Mouse (Mus musculus) liver, embryonic 12.5 days (tissue): ENCODE results near the gene Scyl1. TPM values are rescaled to one million over a fixed set of nuclear protein-coding genes. Genes with fewer than 3 reads are reported as not detected.
A peak's percentile ranks its signal among the peaks of the same experiment; 100 is the strongest.

Experiments
- ATAC-seq: fragments of 200-750 bp; cut with Nextera tagmentation; 2 replicates; pipeline ENCODE4 v1.8.0; 2017; ENCODE audit warnings: moderate number of reproducible peaks, mild to moderate bottlenecking, moderate library complexity
- H3K27ac ChIP-seq: fragments of 300-500 bp; sonication (generic); 2 replicates; pipeline ENCODE4 v1.5.1; 2016; ENCODE audit warnings: mild to moderate bottlenecking
- H3K27me3 ChIP-seq: fragments of 300-500 bp; sonication (generic); replicated peaks from 2 replicates; pipeline ENCODE4 v1.6.1; 2016; ENCODE audit warnings: mild to moderate bottlenecking, moderate library complexity
- H3K36me3 ChIP-seq: fragments of 300-500 bp; sonication (generic); 2 replicates; pipeline ENCODE4 v1.6.1; 2016; ENCODE audit warnings: mild to moderate bottlenecking, moderate library complexity
- H3K4me1 ChIP-seq: fragments of 300-500 bp; sonication (generic); 2 replicates; pipeline ENCODE4 v1.6.1; 2016
- H3K4me2 ChIP-seq: fragments of 300-500 bp; sonication (generic); 2 replicates; pipeline ENCODE4 v1.6.1; 2016; ENCODE audit warnings: mild to moderate bottlenecking, moderate library complexity
- H3K4me3 ChIP-seq: fragments of 300-500 bp; sonication (generic); 2 replicates; pipeline ENCODE4 v1.5.1; 2016; ENCODE audit warnings: mild to moderate bottlenecking, moderate library complexity
- H3K9ac ChIP-seq: fragments of 300-500 bp; sonication (generic); 2 replicates; pipeline ENCODE4 v1.6.1; 2016; ENCODE audit warnings: mild to moderate bottlenecking, moderate library complexity
- H3K9me3 ChIP-seq: fragments of 300-500 bp; sonication (generic); replicated peaks from 2 replicates; pipeline ENCODE4 v1.6.1; 2016; ENCODE audit warnings: mild to moderate bottlenecking, moderate library complexity
- WGBS: fragments of 180-500 bp; shearing (Covaris S2); methylation state at CpG from one replicate; pipeline ENCODE4 v1.1.7; 2016; ENCODE audit not compliant: insufficient replicate concordance; 5-methylcytosine and 5-hydroxymethylcytosine counted together
- polyA plus RNA-seq: library from polyadenylated mRNA; unstranded; fragments of >200 nt; fragmentation: Nextera tagmentation; extraction: Ambion mirVana; gene quantifications from 2 replicates; pipeline ENCODE4 v1.2.1, GENCODE M21; 2016

Gene Scyl1
- polyA plus RNA-seq, 1 experiment from 2014 or later, result 39.7 TPM

GRCm38 (mm10) chr19:5749476-5749875 is 21.7 kb downstream of the Scyl1 start:
- Histone ChIP-seq H3K4me3 (no peak overlapping the region), H3K9me3 (no peaks in the 10 kb centered on the region), H3K4me1 (peaks cover 38% of the 10 kb centered on the region), H3K27ac (no peak overlapping the region), H3K36me3 (no peaks in the 10 kb centered on the region), H3K27me3 (peaks cover 100% of the 10 kb centered on the region), H3K9ac (no peak overlapping the region), H3K4me2 (no peak overlapping the region)
- 60% methylated on average over 6 of the region's 6 CpGs for WGBS
- no peak for ATAC-seq

GRCm38 (mm10) chr19:5746907-5747363 is 24.3 kb downstream of the Scyl1 start:
- peaks cover 100% of the 10 kb centered on the region for H3K27me3 ChIP-seq
- H3K9me3 ChIP-seq, result no peaks in the 10 kb centered on the region
- no peaks in the 10 kb centered on the region for H3K36me3 ChIP-seq
- ATAC-seq, result peak; percentile 62
- H3K4me3 ChIP-seq, result no peak overlapping the region
- no peak overlapping the region for H3K9ac ChIP-seq
- H3K4me1 ChIP-seq, result peaks cover 48% of the 10 kb centered on the region
- 31% methylated on average over 12 of the region's 12 CpGs for WGBS
- peak overlapping the region; percentile 54; the same call in 1 of the 2 replicates for H3K4me2 ChIP-seq
- H3K27ac ChIP-seq, result no peak overlapping the region

DNA sequence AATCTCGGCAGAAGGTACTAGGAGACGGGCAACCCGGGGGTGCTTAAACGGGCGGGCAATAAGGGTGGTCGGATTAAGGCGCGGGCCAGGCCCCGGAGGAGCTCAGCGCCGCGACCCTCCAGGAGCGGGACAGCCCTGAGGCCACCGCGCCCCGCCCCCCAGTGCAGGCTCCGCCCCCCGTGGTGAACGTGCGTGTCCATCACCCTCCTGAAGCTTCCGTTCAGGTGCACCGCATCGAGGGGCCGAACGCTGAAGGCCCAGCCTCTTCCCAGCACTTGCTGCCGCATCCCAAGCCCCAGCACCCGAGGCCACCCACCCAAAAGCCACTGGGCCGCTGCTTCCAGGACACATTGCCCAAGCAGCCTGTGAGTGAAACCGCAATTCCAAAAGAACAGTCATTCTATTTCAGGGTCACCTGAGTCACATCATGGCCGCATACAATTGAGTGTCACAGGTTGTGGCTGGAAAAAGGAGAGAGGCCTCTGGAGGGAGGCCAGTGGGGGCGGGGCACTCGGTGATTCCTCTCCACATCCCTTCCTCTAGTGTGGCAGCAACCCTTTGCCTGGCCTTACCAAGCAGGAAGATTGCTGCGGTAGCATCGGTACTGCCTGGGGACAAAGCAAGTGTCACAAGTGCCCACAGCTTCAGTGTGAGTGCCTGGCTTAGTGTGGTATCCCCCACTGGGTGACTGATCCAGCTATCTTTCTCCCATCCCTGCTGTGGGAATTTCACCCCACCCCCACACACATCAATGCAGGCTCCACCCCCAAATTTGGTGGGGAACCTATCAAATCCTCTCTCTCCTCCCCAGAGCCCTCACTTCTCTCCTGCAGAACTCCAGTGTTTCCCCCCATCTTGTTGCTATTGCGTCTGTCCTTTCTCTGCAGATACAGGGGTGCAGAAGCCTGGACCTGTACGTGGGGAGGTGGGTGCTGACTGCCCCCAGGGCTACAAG is 25.2 kb downstream of the Scyl1 start:
- no peaks in the 10 kb centered on the region for H3K9me3 ChIP-seq
- H3K4me2 ChIP-seq, result peak overlapping the region; percentile 54
- 0 out of 2 replicates have a peak overlapping the region, but pooled peaks have one; percentile 33 for H3K9ac ChIP-seq
- no peak overlapping the region for H3K27ac ChIP-seq
- H3K36me3 ChIP-seq, result no peaks in the 10 kb centered on the region
- H3K4me1 ChIP-seq, result peaks cover 48% of the 10 kb centered on the region
- peak overlapping the region; percentile 24; the same call in 1 of the 2 replicates for H3K4me3 ChIP-seq
- 10% methylated on average over 36 of the region's 36 CpGs for WGBS
- peaks cover 100% of the 10 kb centered on the region for H3K27me3 ChIP-seq
- ATAC-seq, result no peak

- no peak overlapping the region for H3K4me3 ChIP-seq
- no peak for ATAC-seq
- no peak overlapping the region for H3K27ac ChIP-seq
- no peak overlapping the region for H3K4me2 ChIP-seq
- no peak overlapping the region for H3K9ac ChIP-seq
- no peaks in the 10 kb centered on the region for H3K36me3 ChIP-seq
- no peaks in the 10 kb centered on the region for H3K9me3 ChIP-seq
- peaks cover 100% of the 10 kb centered on the region for H3K27me3 ChIP-seq
- WGBS, result 51% methylated on average over 5 of the region's 5 CpGs
- peaks cover 47% of the 10 kb centered on the region for H3K4me1 ChIP-seq
Observed at GRCm38 (mm10) chr19:5743576-5743975, 27.6 kb downstream of the Scyl1 start.

GRCm38 (mm10) chr19:5742241-5742641 is 29.0 kb downstream of the Scyl1 start:
- peak overlapping the region; percentile 62 for H3K9ac ChIP-seq
- H3K27me3 ChIP-seq, result peaks cover 97% of the 10 kb centered on the region
- no peaks in the 10 kb centered on the region for H3K36me3 ChIP-seq
- H3K4me2 ChIP-seq, result peak overlapping the region; percentile 69
- WGBS, result 8% methylated on average over 32 of the region's 32 CpGs
- H3K4me1 ChIP-seq, result peaks cover 43% of the 10 kb centered on the region
- H3K27ac ChIP-seq, result no peak overlapping the region
- peak overlapping the region; percentile 54 for H3K4me3 ChIP-seq
- no peak for ATAC-seq
- no peaks in the 10 kb centered on the region for H3K9me3 ChIP-seq

DNA sequence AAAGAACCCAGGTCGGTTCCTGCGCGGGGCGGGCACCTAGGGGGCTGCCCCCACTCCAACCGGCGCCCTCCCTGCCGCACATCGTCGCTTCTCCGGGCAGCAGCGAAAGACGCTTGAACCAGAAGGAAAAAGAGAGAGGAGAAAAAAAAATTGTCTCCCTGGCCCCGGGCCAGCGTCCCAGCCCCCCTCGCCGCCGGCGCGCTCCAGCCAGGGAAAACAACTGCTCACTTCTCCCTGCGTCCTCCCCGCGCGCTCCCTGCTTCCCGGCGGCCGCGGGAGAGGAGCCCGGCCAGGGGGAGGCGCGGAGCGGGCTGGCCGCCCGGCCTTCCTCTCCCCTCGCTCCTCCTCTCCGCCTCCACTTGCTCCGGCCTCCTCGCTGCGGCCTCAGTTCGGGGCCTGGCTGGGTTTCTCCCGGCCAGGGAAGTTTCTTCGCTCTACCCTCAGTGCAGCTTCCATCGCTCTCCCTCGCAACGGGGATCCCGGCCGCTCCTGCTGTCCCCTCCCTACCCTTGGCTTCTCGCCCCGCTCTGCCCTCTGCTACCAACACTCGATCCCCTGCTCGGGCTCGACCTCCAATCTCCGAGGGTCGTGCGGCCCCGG is 29.5 kb downstream of the Scyl1 start:
- Histone ChIP-seq H3K9me3 (no peaks in the 10 kb centered on the region), H3K4me2 (peak overlapping the region; percentile 69), H3K27me3 (peaks cover 97% of the 10 kb centered on the region), H3K4me3 (peak overlapping the region; percentile 54), H3K36me3 (no peaks in the 10 kb centered on the region), H3K27ac (no peak overlapping the region), H3K4me1 (peaks cover 38% of the 10 kb centered on the region), H3K9ac (peak overlapping the region; percentile 62)
- under 1% methylated on average over 55 of the region's 55 CpGs for WGBS
- no peak for ATAC-seq

GRCm38 (mm10) chr19:5740320-5741317 is 30.6 kb downstream of the Scyl1 start, which contains the start of gene Ltbp3:
TSS of gene Ltbp3 (plus strand) at chr19:5740904.
- Histone ChIP-seq H3K9ac (peak within 1 kb of the TSS; percentile 62), H3K4me2 (peak within 1 kb of the TSS; percentile 69), H3K27ac (peak within 1 kb of the TSS; percentile 45; the same call in 1 of the 2 replicates), H3K9me3 (no peaks in the 10 kb centered on the region), H3K4me1 (peaks cover 27% of the 10 kb centered on the region), H3K36me3 (no peaks in the 10 kb centered on the region), H3K27me3 (peaks cover 97% of the 10 kb centered on the region), H3K4me3 (peak within 1 kb of the TSS; percentile 54)
- 40% methylated on average over 14 of the region's 14 CpGs for WGBS
- ATAC-seq, result no peak

DNA sequence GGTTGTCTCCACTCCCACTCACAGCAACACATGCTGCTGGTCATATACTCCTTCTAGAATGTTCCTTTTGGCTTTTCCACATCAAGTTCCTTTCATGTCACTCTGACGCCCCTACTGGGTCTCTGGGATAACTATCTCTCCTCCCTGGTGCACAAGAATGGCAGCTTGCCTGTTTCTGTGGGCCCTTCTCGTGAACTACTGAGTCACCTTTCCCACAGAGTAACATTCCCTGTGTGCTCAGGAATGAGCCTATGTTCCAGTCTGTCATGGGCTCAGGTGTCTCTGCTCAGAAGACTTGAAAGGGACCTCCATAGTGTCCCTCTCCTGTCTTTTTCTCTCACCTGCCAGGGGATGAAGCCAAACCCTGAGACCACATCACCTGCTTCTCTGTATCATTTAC is 31.8 kb downstream of the Scyl1 start:
- H3K27ac ChIP-seq, result no peak overlapping the region
- ATAC-seq, result no peak
- H3K4me2 ChIP-seq, result no peak overlapping the region
- H3K9me3 ChIP-seq, result no peaks in the 10 kb centered on the region
- H3K4me3 ChIP-seq, result no peak overlapping the region
- peaks cover 97% of the 10 kb centered on the region for H3K27me3 ChIP-seq
- H3K9ac ChIP-seq, result no peak overlapping the region
- 27% methylated on average over 2 of the region's 2 CpGs for WGBS
- H3K36me3 ChIP-seq, result no peaks in the 10 kb centered on the region
- peaks cover 23% of the 10 kb centered on the region; the same call in 1 of the 2 replicates for H3K4me1 ChIP-seq

GRCm38 (mm10) chr19:5734325-5734724 is 36.9 kb downstream of the Scyl1 start:
- H3K4me3 ChIP-seq, result no peak overlapping the region
- H3K27ac ChIP-seq, result no peak overlapping the region
- H3K36me3 ChIP-seq, result peaks cover 6% of the 10 kb centered on the region
- H3K4me2 ChIP-seq, result no peak overlapping the region
- no peak for ATAC-seq
- 60% methylated on average over 9 of the region's 9 CpGs for WGBS
- H3K9me3 ChIP-seq, result no peaks in the 10 kb centered on the region
- peaks cover 55% of the 10 kb centered on the region for H3K27me3 ChIP-seq
- H3K4me1 ChIP-seq, result peaks cover 27% of the 10 kb centered on the region
- no peak overlapping the region for H3K9ac ChIP-seq

DNA sequence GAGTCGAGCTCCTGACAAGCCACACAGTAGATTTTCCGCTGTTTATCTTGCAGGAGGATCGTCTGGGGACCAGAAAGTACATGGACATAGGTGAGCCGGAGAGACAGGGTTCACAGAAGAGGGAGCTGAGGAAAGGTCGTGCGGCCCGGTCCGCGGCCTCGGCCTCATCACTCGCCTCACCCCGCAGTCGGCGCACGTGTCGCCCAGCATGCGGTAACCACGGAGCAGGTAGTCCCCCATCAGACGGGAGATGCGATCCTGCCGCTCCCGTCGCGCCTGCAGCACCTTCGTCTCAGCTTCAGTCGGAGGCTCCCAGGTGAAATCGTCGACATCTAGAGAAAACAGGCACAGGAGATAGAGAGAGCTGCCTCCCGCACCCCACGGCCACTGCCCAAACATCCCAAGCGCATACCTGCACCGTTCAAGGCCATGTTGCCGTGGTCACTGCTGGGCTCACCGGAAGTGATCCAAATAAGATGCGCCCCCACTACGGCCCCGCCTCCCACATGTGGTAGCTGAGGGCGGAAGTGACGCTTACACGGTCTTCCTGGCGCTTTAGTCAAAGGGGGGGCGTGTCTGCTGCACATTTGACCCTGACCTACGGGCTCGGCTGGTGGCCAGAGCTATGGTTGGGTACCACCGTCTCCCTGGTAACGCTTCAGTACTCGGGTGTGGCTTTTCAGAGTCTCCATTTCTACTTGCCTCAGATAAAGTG is 39.8 kb downstream of the Scyl1 start:
- Histone ChIP-seq H3K4me1 (peaks cover 53% of the 10 kb centered on the region), H3K27ac (peak overlapping the region; percentile 55), H3K4me3 (peak overlapping the region; percentile 73), H3K9ac (peak overlapping the region; percentile 79), H3K27me3 (peaks cover 29% of the 10 kb centered on the region), H3K36me3 (peaks cover 10% of the 10 kb centered on the region), H3K4me2 (peak overlapping the region; percentile 92), H3K9me3 (no peaks in the 10 kb centered on the region)
- ATAC-seq, result peak; percentile 46
- under 1% methylated on average over 47 of the region's 47 CpGs for WGBS
